Mouse (Mus musculus): Measurements from ENCODE around the gene Zfp12. TPM values are rescaled to one million over a fixed set of nuclear protein-coding genes. Genes with fewer than 3 reads are reported as not detected.

The Zfp12 gene
- polyA plus RNA-seq, 1 experiment, result 12.4 TPM

GRCm38 (mm10) chr5:143298391-143298790, 63.4 kb downstream of the Zfp12 start:
- Histone ChIP-seq H3K4me1 (ENCODE audit: control insufficient read depth, insufficient read depth, low read length) (no peaks in the 10 kb centered on the region), H3K9ac (ENCODE audit: low read depth, poor library complexity, severe bottlenecking) (no peak overlapping the region), H3K4me3 (ENCODE audit: low read depth, low read length) (no peak overlapping the region), H3K27ac (ENCODE audit: insufficient read depth, low read length) (no peak overlapping the region), H3K9me3 (replicated peaks; ENCODE audit: control insufficient read depth, insufficient read depth, low read length, poor library complexity, severe bottlenecking) (no peaks in the 10 kb centered on the region), H3K36me3 (ENCODE audit: control insufficient read depth, insufficient read depth, low read length, poor library complexity, severe bottlenecking) (no peaks in the 10 kb centered on the region), H3K27me3 (ENCODE audit: control insufficient read depth, insufficient read depth, low read length, poor library complexity, severe bottlenecking) (peaks cover 2% of the 10 kb centered on the region)
- TF ChIP-seq POLR2A (IDR thresholded peaks at IDR 0.05; ENCODE audit: insufficient read depth, low read length), result no peak
- peak; percentile 59 for TF ChIP-seq CTCF (IDR thresholded peaks at IDR 0.05; ENCODE audit: low read depth, low read length)
- TF ChIP-seq EP300 (IDR thresholded peaks at IDR 0.05; ENCODE audit: insufficient read depth, low read depth, low read length), result no peak

Other genes with a start within 250 kb of the Zfp12 start
- gene Rnf216, start 122.2 kb upstream of the Zfp12 start, polyA plus RNA-seq (2011; ENCODE audit: insufficient read depth, insufficient read length, low read depth, missing spikeins), result 46.9 and 51.6 TPM in 2 replicates
- 0.42 and 0.52 TPM in 2 replicates for gene Olfr718-ps1, start 87.6 kb upstream of the Zfp12 start, polyA plus RNA-seq (2011; ENCODE audit: insufficient read depth, insufficient read length, low read depth, missing spikeins)
- gene Rbak, start 54.4 kb upstream of the Zfp12 start, polyA plus RNA-seq (2011; ENCODE audit: insufficient read depth, insufficient read length, low read depth, missing spikeins), result 6.5 and 7.9 TPM in 2 replicates
- gene Spdye4b, start 54.1 kb upstream of the Zfp12 start, polyA plus RNA-seq (2011; ENCODE audit: insufficient read depth, insufficient read length, low read depth, missing spikeins), result not detected in 2 replicates
- gene Spdye4a, start 8.3 kb upstream of the Zfp12 start, polyA plus RNA-seq (2011; ENCODE audit: insufficient read depth, insufficient read length, low read depth, missing spikeins), result not detected in 2 replicates
- gene Zfp316, start 34.9 kb downstream of the Zfp12 start, polyA plus RNA-seq (2011; ENCODE audit: insufficient read depth, insufficient read length, low read depth, missing spikeins), result 2.3 and 2.8 TPM in 2 replicates
- gene Zfp853, start 58.5 kb downstream of the Zfp12 start, polyA plus RNA-seq (2011; ENCODE audit: insufficient read depth, insufficient read length, low read depth, missing spikeins), result 0.93 and 1.2 TPM in 2 replicates
- gene E130309D02Rik, start 80.2 kb downstream of the Zfp12 start, polyA plus RNA-seq (2011; ENCODE audit: insufficient read depth, insufficient read length, low read depth, missing spikeins), result 22.3 and 23.8 TPM in 2 replicates
- gene Zdhhc4, start 94.1 kb downstream of the Zfp12 start, polyA plus RNA-seq (2011; ENCODE audit: insufficient read depth, insufficient read length, low read depth, missing spikeins), result 27.2 and 28.9 TPM in 2 replicates
- 0.38 and 0.57 TPM in 2 replicates for gene Grid2ip, start 122.2 kb downstream of the Zfp12 start, polyA plus RNA-seq (2011; ENCODE audit: insufficient read depth, insufficient read length, low read depth, missing spikeins)
- 80.1 and 80.4 TPM in 2 replicates for gene Kdelr2, start 168.7 kb downstream of the Zfp12 start, polyA plus RNA-seq (2011; ENCODE audit: insufficient read depth, insufficient read length, low read depth, missing spikeins)
- gene Daglb, start 229.4 kb downstream of the Zfp12 start, polyA plus RNA-seq (2011; ENCODE audit: insufficient read depth, insufficient read length, low read depth, missing spikeins), result 3.1 and 3.5 TPM in 2 replicates